17 mouse cellular contexts compared by ENCODE assay signal in the genomic region with DNA sequence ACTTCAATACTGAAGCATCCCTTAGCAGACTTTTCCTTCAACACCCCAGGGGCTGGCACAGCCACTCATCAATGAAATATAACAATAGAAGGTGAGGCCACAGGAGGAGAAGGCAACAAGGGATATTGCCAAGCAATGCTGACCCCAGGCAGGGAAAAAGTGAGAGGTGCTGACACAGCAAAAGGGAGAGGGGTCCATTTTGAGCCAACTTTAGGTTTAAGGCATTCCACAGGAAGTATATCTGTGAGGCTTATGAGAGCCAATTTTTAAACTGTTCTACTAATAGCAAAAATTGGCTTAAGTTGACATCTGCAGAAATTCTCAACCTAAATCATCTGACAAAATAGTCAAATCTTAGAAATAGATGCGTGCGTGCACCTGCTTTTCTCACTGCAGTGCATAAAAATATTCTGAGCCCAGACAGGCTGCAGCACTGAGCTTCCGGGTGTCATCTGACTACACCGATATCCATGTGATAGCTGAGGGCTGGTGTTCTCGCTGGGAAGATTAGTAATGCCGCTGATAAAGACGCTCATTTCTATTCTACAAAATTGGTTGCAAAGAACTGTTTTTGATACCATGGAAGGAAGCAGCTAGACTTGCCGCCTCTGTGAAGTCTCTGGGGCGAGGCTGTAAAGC.
"Had no signal": no experiment of that assay in that cellular context is flagged by ENCODE, and none has a peak within 500 bp of the region (broad histone marks: within the 10 kb centered on the region; RNA-seq: fewer than 3 reads in every experiment).

No protein-coding gene starts in this region.

- H3K9ac ChIP-seq: liver, embryonic 14.5 days; lung, embryonic 14.5 days; neural tube, embryonic 13.5 days; neural tube, embryonic 15.5 days had no signal

- H3K9me3 ChIP-seq: midbrain, embryonic 10.5 days; neural tube, embryonic 13.5 days; neural tube, embryonic 15.5 days had no signal

- H3K36me3 ChIP-seq: midbrain, embryonic 10.5 days; neural tube, embryonic 13.5 days; neural tube, embryonic 15.5 days had no signal

- H3K4me1 ChIP-seq: midbrain, embryonic 10.5 days; neural tube, embryonic 13.5 days; neural tube, embryonic 15.5 days had no signal

- H3K4me2 ChIP-seq: lung, embryonic 14.5 days; neural tube, embryonic 13.5 days; neural tube, embryonic 15.5 days had no signal

- H3K27me3 ChIP-seq: neural tube, embryonic 13.5 days; neural tube, embryonic 15.5 days had no signal

- H3K4me3 ChIP-seq: midbrain, embryonic 10.5 days; myocyte; neural tube, embryonic 13.5 days; neural tube, embryonic 15.5 days had no signal

- H3K27ac ChIP-seq: liver, embryonic 14.5 days; midbrain, embryonic 10.5 days; neural tube, embryonic 13.5 days; neural tube, embryonic 15.5 days had no signal

- DNase-seq: lung, adult 18-20 months; lung, embryonic 14.5 days; lung, postnatal 10 days; lung, postnatal 4 days; midbrain, embryonic 14.5 days; retina, postnatal 1 day; right cerebral cortex, postnatal 14 days; right cerebral cortex, postnatal 4 days; spleen, adult 18-20 months; thymus, adult 18-20 months; thymus, postnatal 14 days; thymus, postnatal 36 days had no signal
